Mouse (Mus musculus): Measurements from ENCODE around the gene S100a16. TPM values are rescaled to one million over a fixed set of nuclear protein-coding genes. Genes with fewer than 3 reads are reported as not detected.
A peak's percentile ranks its signal among the peaks of the same experiment; 100 is the strongest.

S100a16 gene
- polyA plus RNA-seq, 1 experiment = 210 TPM

- H3ac ChIP-seq (ENCODE audit: control insufficient read depth, insufficient read length) = no peak overlapping the region
- peak overlapping the region; percentile 85 for H3K4me2 ChIP-seq (ENCODE audit: low read depth)
- no peaks in the 10 kb centered on the region for H3K27me3 ChIP-seq (ENCODE audit: control insufficient read depth, insufficient read depth, insufficient read length)
- no peak overlapping the region for H3K4me3 ChIP-seq
- TF ChIP-seq USF1 (IDR thresholded peaks at IDR 0.05; ENCODE audit: low read depth) (no peak), POLR2A (IDR thresholded peaks at IDR 0.05; ENCODE audit: insufficient read length, low read depth) (peak; percentile 10), TCF12 (IDR thresholded peaks at IDR 0.05; ENCODE audit: insufficient read depth, poor library complexity, severe bottlenecking) (no peak), CEBPB (IDR thresholded peaks at IDR 0.05; ENCODE audit: insufficient read depth, poor library complexity, severe bottlenecking) (no peak), TCF3 (IDR thresholded peaks at IDR 0.05; ENCODE audit: insufficient read length, low read depth) (no peak), E2F4 (IDR thresholded peaks at IDR 0.05; ENCODE audit: insufficient read depth) (no peak), MYOD1 (IDR thresholded peaks at IDR 0.05; ENCODE audit: control insufficient read depth in 1 of 3, insufficient read length in 2 of 3, low read depth in 2 of 3) (peak in 1 of 3 experiments; percentile 53), REST (IDR thresholded peaks at IDR 0.05; ENCODE audit: insufficient read depth, insufficient read length) (no peak), MAX (IDR thresholded peaks at IDR 0.05; ENCODE audit: low read depth) (no peak), POLR2AphosphoS2 (IDR thresholded peaks at IDR 0.05; ENCODE audit: insufficient read length, low read depth) (no peak), MYOG (IDR thresholded peaks at IDR 0.05; ENCODE audit: control insufficient read depth in 1 of 3, insufficient read depth in 1 of 3, insufficient read length in 2 of 3, low read depth in 2 of 3) (peak in 1 of 3 experiments; percentile 7), SRF (IDR thresholded peaks at IDR 0.05; ENCODE audit: control insufficient read depth, insufficient read length, low read depth) (no peak)
- no peaks in the 10 kb centered on the region for H3K36me3 ChIP-seq (ENCODE audit: control insufficient read depth, insufficient read depth)
- H3K79me2 ChIP-seq (ENCODE audit: control insufficient read depth, insufficient read depth) = no peaks in the 10 kb centered on the region
Observed at GRCm38 (mm10) chr3:90585595-90585994, 48.5 kb downstream of the S100a16 start.

- no peaks in the 10 kb centered on the region for H3K27me3 ChIP-seq (ENCODE audit: control insufficient read depth, insufficient read depth, insufficient read length)
- H3K4me2 ChIP-seq (ENCODE audit: low read depth) = peak overlapping the region; percentile 85
- no peaks in the 10 kb centered on the region for H3K79me2 ChIP-seq (ENCODE audit: control insufficient read depth, insufficient read depth)
- H3ac ChIP-seq (ENCODE audit: control insufficient read depth, insufficient read length) = no peak overlapping the region
- no peaks in the 10 kb centered on the region for H3K36me3 ChIP-seq (ENCODE audit: control insufficient read depth, insufficient read depth)
- no peak for TF ChIP-seq MYOD1 (IDR thresholded peaks at IDR 0.05; ENCODE audit: control insufficient read depth in 1 of 3, insufficient read length in 2 of 3, low read depth in 2 of 3)
- TF ChIP-seq TCF12 (IDR thresholded peaks at IDR 0.05; ENCODE audit: insufficient read depth, poor library complexity, severe bottlenecking) = no peak
- no peak for TF ChIP-seq POLR2A (IDR thresholded peaks at IDR 0.05; ENCODE audit: insufficient read length, low read depth)
- TF ChIP-seq MAX (IDR thresholded peaks at IDR 0.05; ENCODE audit: low read depth) = no peak
- no peak for TF ChIP-seq POLR2AphosphoS2 (IDR thresholded peaks at IDR 0.05; ENCODE audit: insufficient read length, low read depth)
- TF ChIP-seq REST (IDR thresholded peaks at IDR 0.05; ENCODE audit: insufficient read depth, insufficient read length) = no peak
- no peak for TF ChIP-seq E2F4 (IDR thresholded peaks at IDR 0.05; ENCODE audit: insufficient read depth)
- no peak for TF ChIP-seq SRF (IDR thresholded peaks at IDR 0.05; ENCODE audit: control insufficient read depth, insufficient read length, low read depth)
- no peak for TF ChIP-seq TCF3 (IDR thresholded peaks at IDR 0.05; ENCODE audit: insufficient read length, low read depth)
- TF ChIP-seq USF1 (IDR thresholded peaks at IDR 0.05; ENCODE audit: low read depth) = no peak
- no peak for TF ChIP-seq MYOG (IDR thresholded peaks at IDR 0.05; ENCODE audit: control insufficient read depth in 1 of 3, insufficient read depth in 1 of 3, insufficient read length in 2 of 3, low read depth in 2 of 3)
- no peak for TF ChIP-seq CEBPB (IDR thresholded peaks at IDR 0.05; ENCODE audit: insufficient read depth, poor library complexity, severe bottlenecking)
- no peak overlapping the region for H3K4me3 ChIP-seq
Observed at GRCm38 (mm10) chr3:90586016-90586643, 49.1 kb downstream of the S100a16 start.

DNA sequence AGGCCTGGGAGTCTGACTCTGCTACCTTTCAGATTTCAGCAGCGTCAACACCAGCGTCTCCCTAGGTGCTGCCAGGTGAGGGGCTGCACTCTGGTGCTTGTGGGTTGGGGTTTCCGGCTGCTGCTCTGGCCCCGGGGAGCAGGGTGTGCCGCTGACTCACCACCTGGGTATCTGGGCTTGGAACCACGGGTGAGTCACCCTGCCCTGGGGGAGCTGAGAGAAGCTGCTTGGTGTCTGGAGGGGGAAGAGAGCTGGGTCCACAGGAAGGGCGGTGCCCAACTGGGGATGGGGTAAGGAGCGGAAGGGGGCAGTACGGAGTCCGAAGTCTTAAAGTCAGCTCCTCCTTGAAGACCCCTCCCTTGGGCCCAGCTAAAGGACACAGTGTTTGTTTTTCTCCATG, 49.9 kb downstream of the S100a16 start:
- no peaks in the 10 kb centered on the region for H3K27me3 ChIP-seq (ENCODE audit: control insufficient read depth, insufficient read depth, insufficient read length)
- H3ac ChIP-seq (ENCODE audit: control insufficient read depth, insufficient read length) = no peak overlapping the region
- peak overlapping the region; percentile 85 for H3K4me2 ChIP-seq (ENCODE audit: low read depth)
- no peaks in the 10 kb centered on the region for H3K36me3 ChIP-seq (ENCODE audit: control insufficient read depth, insufficient read depth)
- no peaks in the 10 kb centered on the region for H3K79me2 ChIP-seq (ENCODE audit: control insufficient read depth, insufficient read depth)
- TF ChIP-seq MYOG (IDR thresholded peaks at IDR 0.05; ENCODE audit: control insufficient read depth in 1 of 3, insufficient read depth in 1 of 3, insufficient read length in 2 of 3, low read depth in 2 of 3) = peak in 2 of 3 experiments; percentile 54 to 83
- no peak for TF ChIP-seq TCF12 (IDR thresholded peaks at IDR 0.05; ENCODE audit: insufficient read depth, poor library complexity, severe bottlenecking)
- TF ChIP-seq SRF (IDR thresholded peaks at IDR 0.05; ENCODE audit: control insufficient read depth, insufficient read length, low read depth) = no peak
- no peak for TF ChIP-seq POLR2AphosphoS2 (IDR thresholded peaks at IDR 0.05; ENCODE audit: insufficient read length, low read depth)
- TF ChIP-seq MAX (IDR thresholded peaks at IDR 0.05; ENCODE audit: low read depth) = no peak
- TF ChIP-seq POLR2A (IDR thresholded peaks at IDR 0.05; ENCODE audit: insufficient read length, low read depth) = peak; percentile 27
- no peak for TF ChIP-seq CEBPB (IDR thresholded peaks at IDR 0.05; ENCODE audit: insufficient read depth, poor library complexity, severe bottlenecking)
- peak; percentile 55 for TF ChIP-seq TCF3 (IDR thresholded peaks at IDR 0.05; ENCODE audit: insufficient read length, low read depth)
- TF ChIP-seq MYOD1 (IDR thresholded peaks at IDR 0.05; ENCODE audit: control insufficient read depth in 1 of 3, insufficient read length in 2 of 3, low read depth in 2 of 3) = peak in 2 of 3 experiments; percentile 50 to 82
- TF ChIP-seq E2F4 (IDR thresholded peaks at IDR 0.05; ENCODE audit: insufficient read depth) = no peak
- no peak for TF ChIP-seq REST (IDR thresholded peaks at IDR 0.05; ENCODE audit: insufficient read depth, insufficient read length)
- TF ChIP-seq USF1 (IDR thresholded peaks at IDR 0.05; ENCODE audit: low read depth) = no peak
- H3K4me3 ChIP-seq = peak overlapping the region; percentile 3

DNA sequence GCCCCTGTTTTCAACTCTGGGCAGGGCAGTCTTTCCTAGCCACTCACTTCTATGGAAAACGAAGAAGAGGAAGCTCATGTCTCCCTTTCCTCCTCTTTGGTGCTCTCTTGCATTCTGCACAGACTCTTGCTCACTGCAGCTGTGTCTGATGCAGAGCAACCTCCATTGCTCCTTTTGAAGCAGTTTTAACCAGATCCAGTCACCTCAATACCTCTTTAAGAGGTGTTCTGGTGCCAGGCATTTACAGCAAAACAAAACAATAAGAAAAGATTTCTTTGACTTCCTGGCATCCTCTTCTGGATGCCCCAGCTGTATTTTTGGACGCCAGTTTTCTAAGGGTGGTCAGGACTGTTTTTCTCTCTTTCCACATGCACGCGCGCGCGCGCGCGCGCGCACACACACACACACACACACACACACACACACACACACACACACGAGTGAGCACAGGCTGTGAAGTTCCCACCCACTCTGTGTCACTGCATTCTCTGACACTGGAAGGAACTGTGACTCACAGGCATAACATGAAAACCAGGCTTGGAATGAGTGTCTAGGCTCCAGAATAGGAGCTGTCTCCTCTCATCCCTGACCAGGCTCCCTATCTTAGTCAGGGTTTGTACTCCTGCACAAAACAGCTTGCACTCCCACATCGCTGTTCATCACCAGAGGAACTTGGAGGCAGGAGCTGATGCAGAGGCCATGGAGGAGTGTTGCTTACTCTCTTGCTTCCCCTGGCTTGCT, 50.5 kb downstream of the S100a16 start:
- peak overlapping the region; percentile 3 for H3K4me3 ChIP-seq
- no peaks in the 10 kb centered on the region for H3K27me3 ChIP-seq (ENCODE audit: control insufficient read depth, insufficient read depth, insufficient read length)
- no peaks in the 10 kb centered on the region for H3K36me3 ChIP-seq (ENCODE audit: control insufficient read depth, insufficient read depth)
- peak overlapping the region; percentile 85 for H3K4me2 ChIP-seq (ENCODE audit: low read depth)
- H3K79me2 ChIP-seq (ENCODE audit: control insufficient read depth, insufficient read depth) = no peaks in the 10 kb centered on the region
- H3ac ChIP-seq (ENCODE audit: control insufficient read depth, insufficient read length) = no peak overlapping the region
- TF ChIP-seq E2F4 (IDR thresholded peaks at IDR 0.05; ENCODE audit: insufficient read depth) (no peak), POLR2A (IDR thresholded peaks at IDR 0.05; ENCODE audit: insufficient read length, low read depth) (peak; percentile 13), USF1 (IDR thresholded peaks at IDR 0.05; ENCODE audit: low read depth) (no peak), MYOG (IDR thresholded peaks at IDR 0.05; ENCODE audit: control insufficient read depth in 1 of 3, insufficient read depth in 1 of 3, insufficient read length in 2 of 3, low read depth in 2 of 3) (peak in 1 of 3 experiments; percentile 22), MYOD1 (IDR thresholded peaks at IDR 0.05; ENCODE audit: control insufficient read depth in 1 of 3, insufficient read length in 2 of 3, low read depth in 2 of 3) (peak in 1 of 3 experiments; percentile 24)

Data from myocyte (in vitro differentiated cells).